Mouse (Mus musculus) macrophage (primary cell): Measurements from ENCODE around the gene Npb. TPM values are rescaled to one million over a fixed set of nuclear protein-coding genes. Genes with fewer than 3 reads are reported as not detected.

Experiments
- H3K27ac ChIP-seq: fragments of 350-480 bp; formaldehyde crosslinking; 2 replicates; pipeline ENCODE4 v1.9.0; 2021
- H3K36me3 ChIP-seq: fragments of 350-480 bp; formaldehyde crosslinking; 2 replicates; pipeline ENCODE4 v1.9.0; 2021; ENCODE audit errors: inconsistent target
- H3K4me3 ChIP-seq: fragments of 350-480 bp; formaldehyde crosslinking; 2 replicates; pipeline ENCODE4 v1.9.0; 2021; ENCODE audit errors: inconsistent target
- H3K79me2 ChIP-seq: fragments of 350-480 bp; formaldehyde crosslinking; 2 replicates; pipeline ENCODE4 v1.9.0; 2021; ENCODE audit errors: inconsistent target
- WGBS: methylation state at CpG from one replicate; pipeline ENCODE4 v1.1.7; 2026; ENCODE audit warnings: inconsistent platforms; ENCODE audit not compliant: missing documents; 5-methylcytosine and 5-hydroxymethylcytosine counted together
- polyA plus RNA-seq: library from polyadenylated mRNA; stranded (reverse); fragments of 250-400 nt; gene quantifications from 3 replicates; pipeline ENCODE4 v1.2.4, GENCODE M21; 2018; ENCODE audit warnings: inconsistent platforms

Gene Npb
- polyA plus RNA-seq, 1 experiment from 2014 or later = not detected

GRCm38 (mm10) chr11:120647047-120647830 lies 39.0 kb downstream of the Npb start:
- H3K79me2 ChIP-seq = no peaks in the 10 kb centered on the region
- 96% methylated on average over 28 of the region's 35 CpGs for WGBS
- H3K27ac ChIP-seq = no peak overlapping the region
- no peaks in the 10 kb centered on the region for H3K36me3 ChIP-seq
- no peak overlapping the region for H3K4me3 ChIP-seq

- Histone ChIP-seq H3K27ac (peak within 1 kb of the TSS; percentile 19; the same call in 1 of the 2 replicates), H3K4me3 (peak within 1 kb of the TSS; percentile 18; the same call in 1 of the 2 replicates), H3K79me2 (no peaks in the 10 kb centered on the region), H3K36me3 (no peaks in the 10 kb centered on the region)
- 8% methylated on average over 13 of the region's 13 CpGs for WGBS
These were observed 39.8 kb downstream of the Npb start, which contains the start of gene Myadml2 for GRCm38 (mm10) chr11:120648001-120648476. TSS of gene Myadml2 (minus strand) at chr11:120648158.

DNA sequence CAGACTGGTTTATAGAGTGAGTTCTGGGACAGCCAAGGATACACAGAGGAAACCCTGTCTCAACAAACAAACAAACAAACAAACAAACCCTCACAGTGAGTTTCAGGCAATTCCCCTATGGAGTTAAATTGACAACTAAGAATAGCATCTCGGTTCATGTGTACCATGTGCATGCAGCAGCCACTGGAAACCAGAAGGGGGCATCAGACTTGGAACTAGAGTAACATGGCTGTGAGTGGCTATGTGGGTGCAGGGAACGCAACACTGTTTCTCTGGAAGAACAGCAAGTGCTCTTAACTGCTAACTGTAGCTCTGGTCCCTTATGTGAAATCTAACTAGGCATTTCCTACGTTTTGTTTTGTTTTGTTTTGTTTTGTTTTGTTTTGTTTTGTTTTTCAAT lies 43.6 kb downstream of the Npb start:
- 95% methylated on average over 3 of the region's 3 CpGs for WGBS

DNA sequence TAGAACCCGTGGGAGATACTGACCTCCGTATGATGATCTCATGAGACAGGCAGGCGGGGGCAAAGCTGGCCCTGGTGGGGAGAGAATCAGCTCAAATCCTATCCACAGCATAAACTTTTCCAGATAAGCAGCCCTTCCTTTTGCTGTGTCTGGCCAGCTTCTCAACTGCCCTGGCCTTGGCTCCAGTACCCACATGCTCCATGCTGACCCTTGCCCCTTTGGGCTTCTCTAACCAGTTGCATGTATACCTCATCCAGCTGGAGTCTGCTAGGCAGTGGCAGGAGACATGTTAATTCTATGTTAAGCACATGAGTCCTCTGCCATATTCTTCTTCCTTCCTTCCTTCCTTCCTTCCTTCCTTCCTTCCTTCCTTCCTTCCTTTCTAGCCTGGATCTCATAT lies 46.5 kb downstream of the Npb start:
- no peak overlapping the region for H3K4me3 ChIP-seq
- H3K36me3 ChIP-seq = no peaks in the 10 kb centered on the region
- no peak overlapping the region for H3K27ac ChIP-seq
- H3K79me2 ChIP-seq = no peaks in the 10 kb centered on the region
- WGBS = 97% methylated on average over 3 of the region's 3 CpGs

More for the DNA sequence above, 43.6 kb downstream of the Npb start:
- Histone ChIP-seq H3K4me3 (no peak overlapping the region), H3K36me3 (no peaks in the 10 kb centered on the region), H3K79me2 (no peaks in the 10 kb centered on the region), H3K27ac (no peak overlapping the region)

GRCm38 (mm10) chr11:120657301-120657700 lies 49.0 kb downstream of the Npb start:
- WGBS = 92% methylated on average over 4 of the region's 4 CpGs
- Histone ChIP-seq H3K4me3 (no peak overlapping the region), H3K36me3 (no peaks in the 10 kb centered on the region), H3K27ac (no peak overlapping the region), H3K79me2 (no peaks in the 10 kb centered on the region)

Other genes starting within 250 kb of the Npb start
- not detected in 3 replicates for gene Fscn2, start 246.9 kb upstream of the Npb start, polyA plus RNA-seq
- 3.8 to 8.1 TPM (median 6.3 TPM) in 3 replicates for gene Faap100, start 229.7 kb upstream of the Npb start, polyA plus RNA-seq
- 38.6 to 47.8 TPM (median 45.8 TPM) in 3 replicates for gene Nploc4, start 170.8 kb upstream of the Npb start, polyA plus RNA-seq
- gene Tspan10, start 165.8 kb upstream of the Npb start, polyA plus RNA-seq = 0.54 to 2.3 TPM (median 1.5 TPM) in 3 replicates
- gene Pde6g, start 155.0 kb upstream of the Npb start, polyA plus RNA-seq = 0.32 TPM in 1 of 3 replicates, not detected in the others
- 2.6 to 10.4 TPM (median 6.3 TPM) in 3 replicates for gene Oxld1, start 150.4 kb upstream of the Npb start, polyA plus RNA-seq
- 11.7 to 12.7 TPM (median 11.8 TPM) in 3 replicates for gene Ccdc137, start 150.4 kb upstream of the Npb start, polyA plus RNA-seq
- gene Arl16, start 140.9 kb upstream of the Npb start, polyA plus RNA-seq = 11.8 to 16.5 TPM (median 14.2 TPM) in 3 replicates
- 28.2 to 81.1 TPM (median 37.6 TPM) in 3 replicates for gene Mrpl12, start 123.9 kb upstream of the Npb start, polyA plus RNA-seq
- 29.6 to 61.7 TPM (median 44.6 TPM) in 3 replicates for gene Slc25a10, start 116.6 kb upstream of the Npb start, polyA plus RNA-seq
- 0.09 TPM in 1 of 3 replicates, not detected in the others for gene Gcgr, start 77.8 kb upstream of the Npb start, polyA plus RNA-seq
- 36.9 to 60.9 TPM (median 57.7 TPM) in 3 replicates for gene Mcrip1, start 58.8 kb upstream of the Npb start, polyA plus RNA-seq
- not detected in 3 replicates for gene Ppp1r27, start 57.3 kb upstream of the Npb start, polyA plus RNA-seq
- gene P4hb, start 35.2 kb upstream of the Npb start, polyA plus RNA-seq = 294 to 442 TPM (median 388 TPM) in 3 replicates
- gene Arhgdia, start 26.9 kb upstream of the Npb start, polyA plus RNA-seq = 662 to 966 TPM (median 875 TPM) in 3 replicates
- 34.3 to 88.6 TPM (median 41.5 TPM) in 3 replicates for gene Alyref, start 10.1 kb upstream of the Npb start, polyA plus RNA-seq
- gene Anapc11, start 10.1 kb upstream of the Npb start, polyA plus RNA-seq = 40.4 to 78.6 TPM (median 76.2 TPM) in 3 replicates
- gene Pcyt2, start 9.5 kb downstream of the Npb start, polyA plus RNA-seq = 23.8 to 69.4 TPM (median 36.2 TPM) in 3 replicates
- 37.3 to 77.5 TPM (median 50.4 TPM) in 3 replicates for gene Sirt7, start 16.8 kb downstream of the Npb start, polyA plus RNA-seq
- 18.1 to 68.2 TPM (median 39.6 TPM) in 3 replicates for gene Mafg, start 25.1 kb downstream of the Npb start, polyA plus RNA-seq
- gene Pycr1, start 35.3 kb downstream of the Npb start, polyA plus RNA-seq = not detected in 3 replicates
- not detected in 3 replicates for gene Myadml2, start 39.7 kb downstream of the Npb start, polyA plus RNA-seq
- gene Notum, start 52.7 kb downstream of the Npb start, polyA plus RNA-seq = not detected in 3 replicates
- 21.6 to 38.8 TPM (median 34.8 TPM) in 3 replicates for gene Aspscr1, start 64.5 kb downstream of the Npb start, polyA plus RNA-seq
- gene Cenpx, start 105.3 kb downstream of the Npb start, polyA plus RNA-seq = 70.5 to 93.2 TPM (median 84.4 TPM) in 3 replicates
- 8.8 to 16.3 TPM (median 8.9 TPM) in 3 replicates for gene Lrrc45, start 105.4 kb downstream of the Npb start, polyA plus RNA-seq
- gene Rac3, start 113.0 kb downstream of the Npb start, polyA plus RNA-seq = 5.4 to 14.4 TPM (median 7.5 TPM) in 3 replicates
- gene Dcxr, start 118.8 kb downstream of the Npb start, polyA plus RNA-seq = 50.0 to 96.7 TPM (median 78.2 TPM) in 3 replicates
- gene Cbr2, start 123.6 kb downstream of the Npb start, polyA plus RNA-seq = 26.0 to 63.7 TPM (median 28.8 TPM) in 3 replicates
- 3.8 to 12.6 TPM (median 5.1 TPM) in 3 replicates for gene Hmga1b, start 154.3 kb downstream of the Npb start, polyA plus RNA-seq
- 12.9 to 16.2 TPM (median 15.6 TPM) in 3 replicates for gene Rfng, start 175.7 kb downstream of the Npb start, polyA plus RNA-seq
- 31.8 to 85.4 TPM (median 49.9 TPM) in 3 replicates for gene Gps1, start 175.8 kb downstream of the Npb start, polyA plus RNA-seq
- 17.1 to 33.6 TPM (median 26.6 TPM) in 3 replicates for gene Dus1l, start 187.9 kb downstream of the Npb start, polyA plus RNA-seq
- gene Fasn, start 216.1 kb downstream of the Npb start, polyA plus RNA-seq = 20.8 to 45.3 TPM (median 23.6 TPM) in 3 replicates